ENCODE assay signal across 24 mouse cellular contexts in genomic region chr9:75444981-75445380, GRCm38 (mm10).
"Had no signal": no experiment of that assay in that cellular context is flagged by ENCODE, and none has a peak within 500 bp of the region (broad histone marks: within the 10 kb centered on the region; RNA-seq: fewer than 3 reads in every experiment).

No protein-coding gene starts in this region.

- H3K27me3 ChIP-seq: heart, embryonic 13.5 days; heart, embryonic 15.5 days; hindbrain, embryonic 13.5 days; hindbrain, embryonic 15.5 days; limb, embryonic 13.5 days; limb, embryonic 15.5 days; liver, embryonic 13.5 days had no signal

- H3K9ac ChIP-seq: forebrain, postnatal 0 days; heart, embryonic 13.5 days; heart, embryonic 15.5 days; hindbrain, embryonic 13.5 days; hindbrain, embryonic 15.5 days; limb, embryonic 13.5 days; limb, embryonic 15.5 days; liver, embryonic 13.5 days had no signal

- H3K9me3 ChIP-seq: heart, embryonic 13.5 days; heart, embryonic 15.5 days; hindbrain, embryonic 13.5 days; hindbrain, embryonic 15.5 days; limb, embryonic 13.5 days; limb, embryonic 15.5 days; liver, embryonic 13.5 days had no signal

- H3K4me2 ChIP-seq: heart, embryonic 11.5 days; heart, embryonic 13.5 days; heart, embryonic 15.5 days; hindbrain, embryonic 13.5 days; hindbrain, embryonic 15.5 days; limb, embryonic 13.5 days; limb, embryonic 15.5 days; liver, embryonic 13.5 days had no signal

- DNase-seq: forebrain, postnatal 0 days; gastrocnemius, postnatal 14 days; gastrocnemius, postnatal 36 days; heart, adult 11 months; heart, adult 2 months; heart, postnatal 14 days; heart, postnatal 36 days; kidney, adult 11 months; kidney, adult 9 months; kidney, postnatal 10 days; kidney, postnatal 25 days; layer of hippocampus, adult 9-11 months; layer of hippocampus, postnatal 36 days; left cerebral cortex, postnatal 4 days; liver, embryonic 13.5 days had no signal

- H3K4me3 ChIP-seq: heart, adult 2 months; heart, embryonic 13.5 days; heart, embryonic 15.5 days; hindbrain, embryonic 13.5 days; hindbrain, embryonic 15.5 days; limb, embryonic 13.5 days; limb, embryonic 15.5 days; liver, embryonic 13.5 days had no signal

- ATAC-seq: forebrain, postnatal 0 days; hindbrain, postnatal 0 days; intestine, embryonic 16.5 days had no signal

- H3K27ac ChIP-seq: heart, adult 2 months; heart, embryonic 13.5 days; heart, embryonic 15.5 days; hindbrain, embryonic 13.5 days; hindbrain, embryonic 15.5 days; hindbrain, postnatal 0 days; limb, embryonic 13.5 days; limb, embryonic 15.5 days; liver, embryonic 13.5 days had no signal
